Mouse (Mus musculus) E14TG2a.4 (cell line): ENCODE results near the gene Gm28042.

Source experiments
- CTCF ChIP-seq: conservative IDR thresholded peaks from 2 replicates; pipeline ENCODE4 v1.5.1; 2014; ENCODE audit warnings: low read length
- NANOG ChIP-seq: IDR thresholded peaks from 2 replicates; pipeline ENCODE4 v1.6.1; 2014; ENCODE audit warnings: borderline replicate concordance, low read length, mixed read lengths
- POU5F1 ChIP-seq: IDR thresholded peaks from 2 replicates; pipeline ENCODE4 v1.6.1; 2014; ENCODE audit warnings: low read length, borderline replicate concordance

- TF ChIP-seq CTCF: no peak
- TF ChIP-seq POU5F1: no peak
- no peak for TF ChIP-seq NANOG
Observed at GRCm38 (mm10) chr2:120046486-120047310, 19.4 kb downstream of the Gm28042 start.
